Mouse (Mus musculus): ENCODE results near the gene Rsph10b.
"Not testable (repeated sequence)": the region's sequence is repeated elsewhere in the genome, so short reads cannot be mapped to it uniquely, and the experiment has no call there.

DNA sequence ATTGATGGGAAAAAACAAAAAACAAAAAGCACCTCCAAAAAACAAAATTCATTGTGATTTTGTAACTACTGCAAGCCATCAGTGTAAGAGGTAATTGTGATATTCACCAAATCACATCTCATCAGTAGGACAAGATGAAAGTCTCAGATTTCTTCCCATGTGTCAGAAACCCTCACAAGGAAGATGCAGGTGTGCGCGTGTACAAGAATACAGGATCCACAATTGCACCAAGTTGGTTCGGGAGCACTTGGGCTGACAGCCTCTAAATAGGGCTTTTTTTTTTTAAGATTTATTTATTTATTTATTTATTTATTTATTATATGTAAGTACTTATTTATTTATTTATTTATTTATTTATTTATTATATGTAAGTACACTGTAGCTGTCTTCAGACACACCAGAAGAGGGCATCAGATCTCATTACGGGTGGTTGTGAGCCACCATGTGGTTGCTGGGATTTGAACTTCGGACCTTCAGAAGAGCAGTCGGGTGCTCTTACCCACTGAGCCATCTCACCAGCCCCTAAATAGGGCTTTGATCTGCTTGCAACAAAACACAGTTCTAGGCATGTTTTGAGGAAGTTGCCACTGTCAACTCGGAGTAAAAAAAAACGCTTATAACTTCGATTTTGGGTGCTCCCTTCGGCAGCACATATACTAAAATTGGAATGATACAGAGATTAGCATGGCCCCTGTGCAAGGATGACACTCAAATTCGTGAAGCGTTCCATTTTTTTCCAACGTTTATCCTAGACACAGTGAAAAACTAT lies 80.7 kb downstream of the Rsph10b start:
- not testable (repeated sequence) for TF ChIP-seq CTCF, POLR2A (IDR thresholded peaks at IDR 0.05; ENCODE audit: extremely low read depth, insufficient read depth, low read length)
